Mouse (Mus musculus) MEL (cell line): ENCODE data around the gene Pip4k2b. TPM values are rescaled to one million over a fixed set of nuclear protein-coding genes. Genes with fewer than 3 reads are reported as not detected.

Experiments
- DNase-seq: peaks from one replicate; pipeline ENCODE4 v3.0.0; 2011; ENCODE audit warnings: low read depth, low spot score
- H3K27ac ChIP-seq: 2 replicates; pipeline ENCODE4 v1.5.1; 2012; ENCODE audit warnings: low read depth, mild to moderate bottlenecking, control low read depth, low read length, moderate library complexity; ENCODE audit not compliant: control insufficient read depth
- H3K27me3 ChIP-seq, 2 experiments: fragments of 150-350 bp in 1 of 2; sonication (generic) in 1 of 2; 2 replicates each; pipeline ENCODE4 v1.6.1; 2012; ENCODE audit warnings: low read length in 2 of 2, mild to moderate bottlenecking in 2 of 2, improper control_type of control experiment in 1 of 2, moderate library complexity in 1 of 2; ENCODE audit not compliant: insufficient read depth in 2 of 2, control insufficient read depth in 1 of 2
- H3K36me3 ChIP-seq, 2 experiments: 2 replicates each; pipeline ENCODE4 v1.6.1; 2012 to 2014; ENCODE audit warnings: low read length in 2 of 2, improper control_type of control experiment in 1 of 2, inconsistent platforms in 1 of 2, mild to moderate bottlenecking in 1 of 2; ENCODE audit not compliant: insufficient read depth in 2 of 2, control insufficient read depth in 1 of 2
- H3K4me1 ChIP-seq, 2 experiments: fragments of 150-350 bp in 1 of 2; sonication (generic) in 1 of 2; 2 replicates each; pipeline ENCODE4 v1.6.1; 2012; ENCODE audit warnings: low read length in 2 of 2, improper control_type of control experiment in 1 of 2, mild to moderate bottlenecking in 1 of 2; ENCODE audit not compliant: insufficient read depth in 2 of 2, control insufficient read depth in 1 of 2
- H3K4me3 ChIP-seq, 2 experiments: fragments of 150-350 bp in 1 of 2; sonication (generic) in 1 of 2; 2 replicates each; pipeline ENCODE4 v1.5.1; 2012; ENCODE audit warnings: low read depth in 2 of 2, low read length in 2 of 2, mild to moderate bottlenecking in 2 of 2, moderate library complexity in 2 of 2, control low read depth in 1 of 2, improper control_type of control experiment in 1 of 2; ENCODE audit not compliant: control insufficient read depth in 1 of 2, insufficient read depth in 1 of 2
- H3K79me2 ChIP-seq: 2 replicates; pipeline ENCODE4 v1.6.1; 2012; ENCODE audit warnings: mild to moderate bottlenecking, low read length, moderate library complexity; ENCODE audit not compliant: control insufficient read depth, poor library complexity, insufficient read depth
- H3K9ac ChIP-seq: 2 replicates; pipeline ENCODE4 v1.6.1; 2012; ENCODE audit warnings: low read depth, mild to moderate bottlenecking, control low read depth, low read length, moderate library complexity; ENCODE audit not compliant: control insufficient read depth, poor library complexity, severe bottlenecking
- H3K9me3 ChIP-seq: fragments of 150-350 bp; sonication (generic); replicated peaks from 2 replicates; pipeline ENCODE4 v1.6.1; 2012; ENCODE audit warnings: mild to moderate bottlenecking, low read length, improper control_type of control experiment, moderate library complexity; ENCODE audit not compliant: insufficient read depth
- BHLHE40 ChIP-seq: IDR thresholded peaks from 2 replicates; pipeline ENCODE4 v1.6.1; 2012; ENCODE audit warnings: low read depth, mild to moderate bottlenecking, inconsistent platforms, low read length, improper control_type of control experiment, borderline replicate concordance
- CHD1 ChIP-seq: IDR thresholded peaks from 2 replicates; pipeline ENCODE4 v1.6.1; 2012; ENCODE audit warnings: low read depth, mild to moderate bottlenecking, inconsistent platforms, low read length, improper control_type of control experiment
- CHD2 ChIP-seq: IDR thresholded peaks from 2 replicates; pipeline ENCODE4 v1.6.1; 2011; ENCODE audit warnings: low read length, improper control_type of control experiment
- E2F4 ChIP-seq: IDR thresholded peaks from 2 replicates; pipeline ENCODE4 v1.6.1; 2011; ENCODE audit warnings: low read depth, low read length, improper control_type of control experiment, borderline replicate concordance
- ETS1 ChIP-seq: IDR thresholded peaks from 2 replicates; pipeline ENCODE4 v1.6.1; 2012; ENCODE audit warnings: low read depth, mild to moderate bottlenecking, inconsistent platforms, low read length, improper control_type of control experiment, moderate library complexity
- GABPA ChIP-seq: IDR thresholded peaks from 2 replicates; pipeline ENCODE4 v1.6.1; 2012; ENCODE audit warnings: low read depth, mild to moderate bottlenecking, inconsistent platforms, low read length, improper control_type of control experiment, moderate library complexity
- GATA1 ChIP-seq: IDR thresholded peaks from 2 replicates; pipeline ENCODE4 v1.6.1; 2011; ENCODE audit warnings: low read depth, low read length, improper control_type of control experiment
- JUND ChIP-seq: IDR thresholded peaks from 2 replicates; pipeline ENCODE4 v1.6.1; 2011; ENCODE audit warnings: low read depth, mild to moderate bottlenecking, improper control_type of control experiment, low read length
- KAT2A ChIP-seq: conservative IDR thresholded peaks from 2 replicates; pipeline ENCODE4 v1.6.1; 2012; ENCODE audit warnings: low read depth, low read length, improper control_type of control experiment, inconsistent platforms
- MAFK ChIP-seq: IDR thresholded peaks from 2 replicates; pipeline ENCODE4 v1.6.1; 2011; ENCODE audit warnings: low read depth, mild to moderate bottlenecking, low read length, improper control_type of control experiment, borderline replicate concordance
- MAX ChIP-seq: IDR thresholded peaks from 2 replicates; pipeline ENCODE4 v1.6.1; 2011; ENCODE audit warnings: low read length, improper control_type of control experiment
- MAZ ChIP-seq: IDR thresholded peaks from 2 replicates; pipeline ENCODE4 v1.6.1; 2012; ENCODE audit warnings: low read depth, mild to moderate bottlenecking, inconsistent platforms, low read length, improper control_type of control experiment
- MEF2A ChIP-seq: IDR thresholded peaks from 2 replicates; pipeline ENCODE4 v1.6.1; 2014; ENCODE audit warnings: low read depth, mild to moderate bottlenecking, inconsistent platforms, low read length, improper control_type of control experiment; ENCODE audit not compliant: poor library complexity, insufficient replicate concordance, severe bottlenecking; ENCODE audit errors: extremely low read depth
- MXI1 ChIP-seq: IDR thresholded peaks from 2 replicates; pipeline ENCODE4 v1.6.1; 2011; ENCODE audit warnings: mild to moderate bottlenecking, low read depth, low read length, improper control_type of control experiment
- MYB ChIP-seq: IDR thresholded peaks from 2 replicates; pipeline ENCODE4 v1.6.1; 2011; ENCODE audit warnings: mild to moderate bottlenecking, low read depth, low read length, improper control_type of control experiment
- MYC ChIP-seq: IDR thresholded peaks from 2 replicates; pipeline ENCODE4 v1.6.1; 2011; ENCODE audit warnings: low read depth, mild to moderate bottlenecking, low read length, improper control_type of control experiment, moderate library complexity
- NRF1 ChIP-seq: IDR thresholded peaks from 2 replicates; pipeline ENCODE4 v1.6.1; 2014; ENCODE audit warnings: low read depth, mild to moderate bottlenecking, inconsistent platforms, low read length, improper control_type of control experiment, moderate library complexity; ENCODE audit not compliant: poor library complexity, insufficient read depth, severe bottlenecking
- POLR2A ChIP-seq, 2 experiments: IDR thresholded peaks; 2 replicates each; pipeline ENCODE4 v1.6.1; 2011 to 2012; ENCODE audit warnings: low read length in 2 of 2, mild to moderate bottlenecking in 2 of 2, control low read depth in 1 of 2, improper control_type of control experiment in 1 of 2, low read depth in 1 of 2, moderate library complexity in 1 of 2; ENCODE audit not compliant: control insufficient read depth in 1 of 2, insufficient read depth in 1 of 2, poor library complexity in 1 of 2
- POLR2AphosphoS2 ChIP-seq: IDR thresholded peaks from 2 replicates; pipeline ENCODE4 v1.6.1; 2011; ENCODE audit warnings: low read length, improper control_type of control experiment
- POLR2AphosphoS5 ChIP-seq: IDR thresholded peaks from 2 replicates; pipeline ENCODE4 v1.6.1; 2012; ENCODE audit warnings: low read depth, borderline replicate concordance, mild to moderate bottlenecking, inconsistent platforms, low read length, moderate library complexity, mixed read lengths
- RCOR1 ChIP-seq: IDR thresholded peaks from 2 replicates; pipeline ENCODE4 v1.6.1; 2012; ENCODE audit warnings: low read depth, mild to moderate bottlenecking, inconsistent platforms, low read length, improper control_type of control experiment
- SIN3A ChIP-seq: IDR thresholded peaks from 2 replicates; pipeline ENCODE4 v1.6.1; 2012; ENCODE audit warnings: low read length, improper control_type of control experiment, inconsistent platforms
- TCF12 ChIP-seq: IDR thresholded peaks from 2 replicates; pipeline ENCODE4 v1.6.1; 2014; ENCODE audit warnings: low read depth, mild to moderate bottlenecking, inconsistent platforms, low read length, improper control_type of control experiment, moderate library complexity
- UBTF ChIP-seq: IDR thresholded peaks from 2 replicates; pipeline ENCODE4 v1.6.1; 2012; ENCODE audit warnings: low read depth, mild to moderate bottlenecking, inconsistent platforms, low read length, improper control_type of control experiment, moderate library complexity, borderline replicate concordance; ENCODE audit not compliant: insufficient read depth
- USF1 ChIP-seq: IDR thresholded peaks from 2 replicates; pipeline ENCODE4 v1.6.1; 2014; ENCODE audit warnings: low read depth, mild to moderate bottlenecking, inconsistent platforms, low read length, improper control_type of control experiment, moderate library complexity
- ZKSCAN1 ChIP-seq: IDR thresholded peaks from 2 replicates; pipeline ENCODE4 v1.6.1; 2012; ENCODE audit warnings: low read depth, mild to moderate bottlenecking, inconsistent platforms, low read length, improper control_type of control experiment, moderate library complexity
- ZMIZ1 ChIP-seq: IDR thresholded peaks from 2 replicates; pipeline ENCODE4 v1.6.1; 2012; ENCODE audit warnings: low read depth, mild to moderate bottlenecking, inconsistent platforms, low read length, improper control_type of control experiment, moderate library complexity
- ZNF384 ChIP-seq: IDR thresholded peaks from 2 replicates; pipeline ENCODE4 v1.6.1; 2012; ENCODE audit warnings: low read depth, mild to moderate bottlenecking, inconsistent platforms, low read length, improper control_type of control experiment
- polyA plus RNA-seq, 2 experiments: library from polyadenylated mRNA; stranded (reverse) in 1 of 2; unstranded in 1 of 2; fragments of >175 nt in 1 of 2; fragments of >200 nt in 1 of 2; gene quantifications; 2 replicates each; pipeline versions ENCODE4 v1.2.1 to v1.2.4; 2012; ENCODE audit warnings: low replicate concordance in 2 of 2, low read depth in 1 of 2; ENCODE audit not compliant: insufficient read length in 2 of 2, insufficient read depth in 1 of 2, missing spikeins in 1 of 2
- total RNA-seq: library from RNA; depleted of rRNA; stranded (reverse); fragments of 300-350 nt; gene quantifications from 2 replicates; pipeline ENCODE4 v1.2.3, GENCODE M21; 2012

Pip4k2b gene
- total and polyA plus RNA-seq, 3 experiments = 40.2 to 57.3 (median 43.4) TPM

DNA sequence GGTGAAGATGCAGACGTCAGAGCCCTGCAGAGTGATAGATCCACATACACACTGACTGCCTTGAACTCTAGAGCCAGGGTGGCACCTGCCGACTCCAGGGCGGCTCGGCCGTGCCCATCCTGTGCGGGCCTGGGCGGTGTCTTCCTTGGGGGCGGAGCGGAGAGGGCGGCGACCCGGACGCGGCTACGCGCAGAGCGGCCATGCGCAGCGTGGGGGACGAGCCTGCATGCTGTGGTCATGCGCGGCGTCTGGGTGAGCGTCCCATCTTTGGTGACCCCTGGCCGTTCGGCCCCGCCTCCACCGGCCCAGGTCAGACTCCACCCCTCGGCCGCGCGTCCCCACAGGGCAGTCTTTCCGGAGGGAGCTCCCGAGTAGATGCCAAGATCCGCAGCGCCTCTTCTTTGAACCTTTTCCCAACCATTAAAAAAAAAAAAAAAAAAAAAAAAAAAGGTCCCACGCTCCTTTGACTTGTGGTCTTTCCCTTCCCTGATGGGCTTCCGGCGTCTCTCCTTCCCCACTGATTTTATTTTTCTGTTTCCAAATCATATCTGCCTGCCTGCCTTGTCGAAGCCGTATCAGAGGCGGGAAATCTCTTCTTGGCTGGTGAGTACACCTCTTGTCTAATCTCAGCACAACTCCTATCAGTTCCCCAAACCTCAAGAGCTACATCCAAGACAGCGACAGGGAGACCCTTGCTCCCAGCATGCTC is 58.7 kb downstream of the Pip4k2b start, which contains the start of gene Cisd3:
TSS of gene Cisd3 (plus strand) at position 214 of the 709 bp plus-strand sequence.
- peaks cover 0 to 18% of the 10 kb centered on the region in 2 experiments; a peak in 2 of 4 replicates for H3K4me1 ChIP-seq
- H3K79me2 ChIP-seq = no peaks in the 10 kb centered on the region
- H3K27ac ChIP-seq = no peak within 1 kb of the TSS
- TF ChIP-seq MXI1 = peak; percentile 51; the same call in 1 of the 2 replicates
- no peak for TF ChIP-seq POLR2AphosphoS2
- TF ChIP-seq UBTF = no peak
- TF ChIP-seq MAX = peak; percentile 49; the same call in 1 of the 2 replicates
- peak; percentile 76 for TF ChIP-seq ZNF384
- TF ChIP-seq RCOR1 = peak; percentile 91
- TF ChIP-seq MYC = no peak
- no peak for TF ChIP-seq POLR2AphosphoS5
- TF ChIP-seq NRF1 = peak; percentile 71
- peak; percentile 66 for TF ChIP-seq GATA1
- TF ChIP-seq MAZ = 0 out of 2 replicates have a peak, but pooled peaks have one; percentile 22
- TF ChIP-seq MAFK = no peak
- TF ChIP-seq CHD2 = no peak
- 0 out of 2 replicates have a peak, but pooled peaks have one; percentile 40 for TF ChIP-seq SIN3A
- peak within 1 kb of the TSS; percentile 48 for H3K9ac ChIP-seq
- H3K9me3 ChIP-seq = no peaks in the 10 kb centered on the region
- H3K4me3 ChIP-seq = peak within 1 kb of the TSS; percentile 2 to 51; a peak in 2 of 4 replicates
- peaks cover 0 to 2% of the 10 kb centered on the region in 2 experiments; a peak in 2 of 4 replicates for H3K36me3 ChIP-seq
- H3K27me3 ChIP-seq = no peaks in the 10 kb centered on the region
- DNase-seq = peak; percentile 77

GRCm38 (mm10) chr11:97684766-97685165 is 59.7 kb downstream of the Pip4k2b start:
- no peak for TF ChIP-seq JUND
- no peak for TF ChIP-seq CHD1
- no peak for TF ChIP-seq TCF12
- TF ChIP-seq POLR2A (IDR thresholded peaks at IDR 0.05; ENCODE audit: control insufficient read depth in 1 of 2, insufficient read depth in 1 of 2, low read depth in 1 of 2, low read length in 2 of 2, poor library complexity in 1 of 2) = no peak
- no peak for TF ChIP-seq ETS1
- TF ChIP-seq USF1 = no peak
- TF ChIP-seq KAT2A = no peak
- TF ChIP-seq POLR2AphosphoS2 = no peak
- no peak for TF ChIP-seq BHLHE40
- no peak for TF ChIP-seq ZKSCAN1
- TF ChIP-seq RCOR1 = no peak
- no peak for TF ChIP-seq MXI1
- TF ChIP-seq MYB = no peak
- TF ChIP-seq ZMIZ1 = no peak
- TF ChIP-seq NRF1 = no peak
- no peak for TF ChIP-seq E2F4
- TF ChIP-seq MEF2A = no peak
- TF ChIP-seq UBTF = no peak
- TF ChIP-seq GABPA = no peak
- no peak for TF ChIP-seq MYC
- Histone ChIP-seq H3K4me1 (peaks cover 0 to 18% of the 10 kb centered on the region in 2 experiments; a peak in 2 of 4 replicates), H3K27me3 (no peaks in the 10 kb centered on the region), H3K4me3 (no peak overlapping the region), H3K27ac (no peak overlapping the region), H3K36me3 (peaks cover 0 to 2% of the 10 kb centered on the region in 2 experiments; a peak in 1 of 4 replicates), H3K9ac (no peak overlapping the region), H3K9me3 (no peaks in the 10 kb centered on the region), H3K79me2 (no peaks in the 10 kb centered on the region)
- DNase-seq = no peak
